Mouse (Mus musculus) ovary, adult 2 months (tissue): ENCODE measurements around the gene Lyz1. TPM values are rescaled to one million over a fixed set of nuclear protein-coding genes. Genes with fewer than 3 reads are reported as not detected.

Experiments used
- polyA plus RNA-seq: library from polyadenylated mRNA; depleted of rRNA; stranded (reverse); fragments of >200 nt; gene quantifications from 2 replicates; pipeline ENCODE4 v1.2.3, GENCODE M21; 2012; rRNA removed

Lyz1 gene
- polyA plus RNA-seq = 1.5 and 3.1 TPM in 2 replicates

GRCm38 (mm10) chr10:117292671-117293070 is at the start of gene Lyz1:
Gene Lyz1, minus strand, starts transcription at chr10:117292868.

GRCm38 (mm10) chr10:117282049-117282448 is 10.6 kb downstream of the Lyz1 start, which contains the start of gene Lyz2:
Gene Lyz2, minus strand, starts transcription at chr10:117282321.

GRCm38 (mm10) chr10:117238603-117239002 is 54.1 kb downstream of the Lyz1 start, which contains the start of gene 9530003J23Rik:
Gene 9530003J23Rik, minus strand, starts transcription at chr10:117238703.

Other genes with a start within 250 kb of the Lyz1 start
- not detected in 2 replicates for gene Lrrc10, start 247.5 kb downstream of the Lyz1 start, polyA plus RNA-seq
- 75.6 and 106 TPM in 2 replicates for gene Cct2, start 229.1 kb downstream of the Lyz1 start, polyA plus RNA-seq
- 15.6 and 17.2 TPM in 2 replicates for gene Frs2, start 144.3 kb downstream of the Lyz1 start, polyA plus RNA-seq
- gene Yeats4, start 68.4 kb downstream of the Lyz1 start, polyA plus RNA-seq = 25.7 and 26.1 TPM in 2 replicates
- not detected in 2 replicates for gene 9530003J23Rik, start 54.2 kb downstream of the Lyz1 start, polyA plus RNA-seq
- 134 and 220 TPM in 2 replicates for gene Lyz2, start 10.5 kb downstream of the Lyz1 start, polyA plus RNA-seq
- 89.5 and 150 TPM in 2 replicates for gene Cpsf6, start 87.1 kb upstream of the Lyz1 start, polyA plus RNA-seq